ENCODE assay signal across 9 mouse cellular contexts in the genomic region with DNA sequence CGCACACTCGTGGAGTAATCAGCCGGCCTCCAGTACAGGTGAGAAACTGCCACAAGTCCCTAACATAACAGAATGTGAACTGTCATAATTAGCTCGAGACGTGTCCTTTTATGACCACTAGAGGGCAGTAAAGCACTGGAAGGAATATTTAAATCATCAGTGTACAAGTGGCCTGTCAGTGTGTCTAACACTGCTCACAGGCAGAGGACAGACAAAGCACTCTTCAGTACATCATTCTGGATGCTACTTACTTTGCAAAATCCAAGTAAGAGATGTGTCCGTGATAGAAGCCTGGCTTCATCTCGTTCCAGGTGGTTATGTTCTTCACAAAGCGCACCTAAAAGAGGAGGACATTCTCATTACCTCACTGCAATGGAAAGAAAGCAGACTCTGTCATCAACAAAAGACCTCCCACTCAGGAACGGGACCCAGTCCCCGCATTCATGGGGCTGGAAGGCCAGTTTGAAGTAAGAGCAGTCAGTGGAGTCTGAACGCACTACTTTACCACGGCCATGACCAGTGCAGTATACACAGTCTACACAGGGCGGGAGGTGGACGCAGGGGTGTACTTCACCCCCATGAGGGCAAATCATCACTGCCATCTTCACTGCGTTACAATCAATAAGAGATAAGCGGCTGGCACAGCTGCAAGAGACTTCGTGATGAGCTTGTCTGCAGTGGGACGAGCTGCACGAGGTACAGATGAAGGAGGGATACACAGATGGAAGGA.
DNase-seq lines count a peak whose midpoint lies in the region; ATAC-seq and TF ChIP-seq lines count a peak whose summit lies in the region.
"Had no signal": no experiment of that assay in that cellular context is flagged by ENCODE, and none has a peak within 500 bp of the region (broad histone marks: within the 10 kb centered on the region; RNA-seq: fewer than 3 reads in every experiment).

No protein-coding gene starts in this region.

- 0 out of 2 replicates have a peak, but pooled peaks cover 3% of the 10 kb centered on the region for H3K36me3 ChIP-seq in hindbrain, embryonic 12.5 days
- no peaks in the 10 kb centered on the region for H3K36me3 ChIP-seq in midbrain, embryonic 11.5 days (ENCODE audit: control insufficient read depth, insufficient read depth, low read length)
- H3K36me3 ChIP-seq in stomach, postnatal 0 days (ENCODE audit: control insufficient read depth, insufficient read depth, low read length): no peaks in the 10 kb centered on the region

- peak in 1 of 2 experiments; percentile 54 for DNase-seq in left cerebral cortex, adult 2 months (ENCODE audit: extremely low spot score in 1 of 2, low spot score in 2 of 2)
- no peak for DNase-seq in left cerebral cortex, postnatal 36 days (ENCODE audit: low spot score in 2 of 2)
- peak; percentile 36 to 61 for DNase-seq in layer of hippocampus, postnatal 10 days (ENCODE audit: low spot score in 2 of 2)
- peak; percentile 93 for DNase-seq in midbrain, embryonic 11.5 days (ENCODE audit: low spot score, missing footprints)
- no peak for DNase-seq in stomach, postnatal 0 days (ENCODE audit: low spot score)

- WGBS in bone marrow, adult 2 months: 70% methylated on average over 19 of the region's 19 CpGs
- 62% methylated on average over 19 of the region's 19 CpGs for WGBS in hindbrain, embryonic 12.5 days
- WGBS in midbrain, embryonic 11.5 days: 70% methylated on average over 19 of the region's 19 CpGs
- 57% methylated on average over 19 of the region's 19 CpGs for WGBS in stomach, postnatal 0 days

- no peak overlapping the region for H3K4me3 ChIP-seq in left cerebral cortex, adult 2 months
- no peak overlapping the region for H3K4me3 ChIP-seq in bone marrow, adult 2 months (replicated peaks; ENCODE audit: control insufficient read depth, low read depth, low read length)
- H3K4me3 ChIP-seq in hindbrain, embryonic 12.5 days: no peak overlapping the region
- H3K4me3 ChIP-seq in midbrain, embryonic 11.5 days (ENCODE audit: low read depth, low read length): no peak overlapping the region
- H3K4me3 ChIP-seq in stomach, postnatal 0 days (ENCODE audit: low read depth, low read length): no peak overlapping the region
- H3K4me3 ChIP-seq: embryonic facial prominence, embryonic 13.5 days had no signal

- intact Hi-C loops in left cerebral cortex, adult 2 months (cut with DNase I): loop anchor here (1.0 to 5.0 kb wide), 4 partner anchors 113 to 267 kb away; a partner anchor contains a TSS
- intact Hi-C loops in left cerebral cortex, postnatal 36 days (cut with DNase I): loop anchor here (2.0 to 10.0 kb wide), 4 partner anchors 113 to 263 kb away; no protein-coding TSS in a partner anchor

- TF ChIP-seq CTCF in left cerebral cortex, adult 2 months (IDR thresholded peaks at IDR 0.05): peak; percentile 93
- TF ChIP-seq CTCF in bone marrow, adult 2 months (IDR thresholded peaks at IDR 0.05; ENCODE audit: control insufficient read depth, insufficient read depth, low read length): 0 out of 2 replicates have a peak, but pooled peaks have one; percentile 20
- peak; percentile 99 for TF ChIP-seq CTCF in stomach, postnatal 0 days (IDR thresholded peaks at IDR 0.05; ENCODE audit: low read depth)

- no peak overlapping the region for H3K4me2 ChIP-seq in hindbrain, embryonic 12.5 days (replicated peaks)
- H3K4me2 ChIP-seq in midbrain, embryonic 11.5 days: no peak overlapping the region
- no peak overlapping the region for H3K4me2 ChIP-seq in stomach, postnatal 0 days (replicated peaks; ENCODE audit: low read depth)
- H3K4me2 ChIP-seq: embryonic facial prominence, embryonic 13.5 days had no signal

- H3K9ac ChIP-seq in hindbrain, embryonic 12.5 days: no peak overlapping the region
- H3K9ac ChIP-seq in midbrain, embryonic 11.5 days (ENCODE audit: low read length): no peak overlapping the region; the same call in 1 of the 2 replicates
- no peak overlapping the region for H3K9ac ChIP-seq in stomach, postnatal 0 days (ENCODE audit: low read length)
- H3K9ac ChIP-seq: embryonic facial prominence, embryonic 13.5 days had no signal

- H3K27me3 ChIP-seq in hindbrain, embryonic 12.5 days: no peaks in the 10 kb centered on the region
- no peaks in the 10 kb centered on the region for H3K27me3 ChIP-seq in midbrain, embryonic 11.5 days (ENCODE audit: control insufficient read depth, insufficient read depth, low read length)
- no peaks in the 10 kb centered on the region for H3K27me3 ChIP-seq in stomach, postnatal 0 days (ENCODE audit: control insufficient read depth, insufficient read depth, low read length)
- H3K27me3 ChIP-seq: embryonic facial prominence, embryonic 13.5 days had no signal

- TF ChIP-seq POLR2A in bone marrow, adult 2 months (IDR thresholded peaks at IDR 0.05; ENCODE audit: borderline replicate concordance, control insufficient read depth, low read depth, low read length): no peak

- H3K4me1 ChIP-seq in bone marrow, adult 2 months (ENCODE audit: control insufficient read depth, insufficient read depth, low read length): no peaks in the 10 kb centered on the region
- H3K4me1 ChIP-seq in hindbrain, embryonic 12.5 days: peaks cover 8% of the 10 kb centered on the region; the same call in 1 of the 2 replicates
- peaks cover 3% of the 10 kb centered on the region; the same call in 1 of the 2 replicates for H3K4me1 ChIP-seq in midbrain, embryonic 11.5 days (ENCODE audit: control insufficient read depth, insufficient read depth, low read length)
- 0 out of 2 replicates have a peak, but pooled peaks cover 2% of the 10 kb centered on the region for H3K4me1 ChIP-seq in stomach, postnatal 0 days (replicated peaks; ENCODE audit: control insufficient read depth, insufficient read depth)
- H3K4me1 ChIP-seq: embryonic facial prominence, embryonic 13.5 days had no signal

- TF ChIP-seq EP300 in stomach, postnatal 0 days (optimal IDR thresholded peaks at IDR 0.05): no peak

- H3K9me3 ChIP-seq in hindbrain, embryonic 12.5 days (replicated peaks): no peaks in the 10 kb centered on the region
- H3K9me3 ChIP-seq in midbrain, embryonic 11.5 days (ENCODE audit: control insufficient read depth, low read length): no peaks in the 10 kb centered on the region
- H3K9me3 ChIP-seq in stomach, postnatal 0 days (ENCODE audit: control insufficient read depth, low read length): no peaks in the 10 kb centered on the region
- H3K9me3 ChIP-seq: embryonic facial prominence, embryonic 13.5 days had no signal

- no peak overlapping the region for H3K27ac ChIP-seq in left cerebral cortex, adult 2 months
- H3K27ac ChIP-seq in bone marrow, adult 2 months (ENCODE audit: control insufficient read depth, insufficient read depth, low read depth, low read length, poor library complexity): no peak overlapping the region
- peak overlapping the region; percentile 42; the same call in 1 of the 2 replicates for H3K27ac ChIP-seq in hindbrain, embryonic 12.5 days
- H3K27ac ChIP-seq in midbrain, embryonic 11.5 days (ENCODE audit: low read depth, low read length): no peak overlapping the region
- H3K27ac ChIP-seq in stomach, postnatal 0 days (replicated peaks): no peak overlapping the region
- H3K27ac ChIP-seq: embryonic facial prominence, embryonic 13.5 days had no signal

- peak; percentile 76 for ATAC-seq in erythroblast, adult 5-6 weeks (replicated peaks; ENCODE audit: low FRiP score, poor library complexity, severe bottlenecking)
- ATAC-seq in hindbrain, embryonic 12.5 days (ENCODE audit: low FRiP score): peak; percentile 88
- ATAC-seq in midbrain, embryonic 11.5 days (ENCODE audit: low FRiP score): peak; percentile 87
- peak; percentile 70 for ATAC-seq in stomach, postnatal 0 days (ENCODE audit: low FRiP score, low TSS enrichment)

Comparison
In these comparisons a context has a peak if more than half of its experiments do, and no peak if none do; other contexts are left out.
1. DNase-seq: peak in layer of hippocampus, postnatal 10 days (2 of 2) and midbrain, embryonic 11.5 days (single experiment); none in left cerebral cortex, postnatal 36 days (0 of 2) and stomach, postnatal 0 days (single experiment).
2. CTCF ChIP-seq: peak in every context shown above with its lines; median percentile 99 in stomach, postnatal 0 days; 93 in left cerebral cortex, adult 2 months; 20 in bone marrow, adult 2 months.
3. Peak in every context shown above with its lines, with median percentiles within 50 percentile points of each other: ATAC-seq.